Mouse (Mus musculus) liver, embryonic 16.5 days (tissue): Measurements from ENCODE around the gene Sapcd1. TPM values are rescaled to one million over a fixed set of nuclear protein-coding genes. Genes with fewer than 3 reads are reported as not detected.
"Not testable (repeated sequence)": the region's sequence is repeated elsewhere in the genome, so short reads cannot be mapped to it uniquely, and the experiment has no call there.

Experiments
- ATAC-seq: fragments of 200-750 bp; cut with Nextera tagmentation; 2 replicates; pipeline ENCODE4 v1.8.0; 2017; ENCODE audit warnings: low read depth, mild to moderate bottlenecking, moderate number of reproducible peaks, moderate library complexity
- H3K27ac ChIP-seq: fragments of 300-500 bp; sonication (generic); 2 replicates; pipeline ENCODE4 v1.5.1; 2014; ENCODE audit warnings: mild to moderate bottlenecking, low read length
- H3K27me3 ChIP-seq: fragments of 300-500 bp; sonication (generic); 2 replicates; pipeline ENCODE4 v1.6.1; 2014; ENCODE audit warnings: low read depth, low read length, mixed read lengths; ENCODE audit not compliant: control insufficient read depth, insufficient read depth
- H3K36me3 ChIP-seq: fragments of 300-500 bp; sonication (generic); 2 replicates; pipeline ENCODE4 v1.6.1; 2014; ENCODE audit warnings: mild to moderate bottlenecking; ENCODE audit not compliant: control insufficient read depth, insufficient read depth
- H3K4me1 ChIP-seq: fragments of 300-500 bp; sonication (generic); 2 replicates; pipeline ENCODE4 v1.6.1; 2014; ENCODE audit warnings: low read depth, low read length, mixed read lengths; ENCODE audit not compliant: control insufficient read depth
- H3K4me2 ChIP-seq: fragments of 300-500 bp; sonication (generic); 2 replicates; pipeline ENCODE4 v1.6.1; 2014; ENCODE audit warnings: low read depth, low read length, mixed read lengths
- H3K4me3 ChIP-seq: fragments of 300-500 bp; sonication (generic); 2 replicates; pipeline ENCODE4 v1.5.1; 2014; ENCODE audit warnings: low read depth, mild to moderate bottlenecking, low read length
- H3K9ac ChIP-seq: fragments of 300-500 bp; sonication (generic); 2 replicates; pipeline ENCODE4 v1.6.1; 2014; ENCODE audit warnings: low read depth, low read length
- H3K9me3 ChIP-seq: fragments of 300-500 bp; sonication (generic); replicated peaks from 2 replicates; pipeline ENCODE4 v1.6.1; 2016; ENCODE audit warnings: low read length; ENCODE audit not compliant: control insufficient read depth
- WGBS: fragments of 180-500 bp; shearing (Covaris S2); extraction: QIAGEN DNeasy Blood & Tissue Kit; methylation state at CpG from one replicate; pipeline ENCODE4 v1.1.7; 2014; ENCODE audit not compliant: insufficient replicate concordance; 5-methylcytosine and 5-hydroxymethylcytosine counted together
- polyA plus RNA-seq: library from polyadenylated mRNA; unstranded; fragments of >200 nt; fragmentation: Nextera tagmentation; extraction: Ambion mirVana; gene quantifications from 2 replicates; pipeline ENCODE4 v1.2.1, GENCODE M21; 2015

Sapcd1 gene
- polyA plus RNA-seq, 1 experiment from 2014 or later, result 2.6 TPM

GRCm38 (mm10) chr17:35034896-35035295, 7.1 kb upstream of the Sapcd1 start:
- peaks cover 10% of the 10 kb centered on the region for H3K4me1 ChIP-seq
- H3K27ac ChIP-seq, result no peak overlapping the region
- no peak overlapping the region for H3K4me3 ChIP-seq
- 59% methylated on average over 6 of the region's 6 CpGs for WGBS
- no peak overlapping the region for H3K4me2 ChIP-seq
- no peak for ATAC-seq
- no peaks in the 10 kb centered on the region for H3K9me3 ChIP-seq
- H3K9ac ChIP-seq, result no peak overlapping the region
- H3K27me3 ChIP-seq, result no peaks in the 10 kb centered on the region
- no peaks in the 10 kb centered on the region for H3K36me3 ChIP-seq

- H3K27ac ChIP-seq, H3K4me1 ChIP-seq, H3K4me3 ChIP-seq, H3K9ac ChIP-seq, H3K36me3 ChIP-seq, H3K27me3 ChIP-seq, H3K4me2 ChIP-seq, ATAC-seq, H3K9me3 ChIP-seq: not testable (repeated sequence)
- WGBS, result 47% methylated on average over 1 of the region's 1 CpGs
These were observed 5.9 kb upstream of the Sapcd1 start for GRCm38 (mm10) chr17:35033703-35034102.

GRCm38 (mm10) chr17:35032323-35032870, 4.6 kb upstream of the Sapcd1 start:
- no peaks in the 10 kb centered on the region for H3K36me3 ChIP-seq
- H3K27me3 ChIP-seq, result no peaks in the 10 kb centered on the region
- WGBS, result 66% methylated on average over 8 of the region's 8 CpGs
- H3K9me3 ChIP-seq, result no peaks in the 10 kb centered on the region
- no peak overlapping the region for H3K4me3 ChIP-seq
- no peak for ATAC-seq
- no peak overlapping the region for H3K4me2 ChIP-seq
- no peak overlapping the region for H3K27ac ChIP-seq
- H3K9ac ChIP-seq, result no peak overlapping the region
- peaks cover 12% of the 10 kb centered on the region for H3K4me1 ChIP-seq

DNA sequence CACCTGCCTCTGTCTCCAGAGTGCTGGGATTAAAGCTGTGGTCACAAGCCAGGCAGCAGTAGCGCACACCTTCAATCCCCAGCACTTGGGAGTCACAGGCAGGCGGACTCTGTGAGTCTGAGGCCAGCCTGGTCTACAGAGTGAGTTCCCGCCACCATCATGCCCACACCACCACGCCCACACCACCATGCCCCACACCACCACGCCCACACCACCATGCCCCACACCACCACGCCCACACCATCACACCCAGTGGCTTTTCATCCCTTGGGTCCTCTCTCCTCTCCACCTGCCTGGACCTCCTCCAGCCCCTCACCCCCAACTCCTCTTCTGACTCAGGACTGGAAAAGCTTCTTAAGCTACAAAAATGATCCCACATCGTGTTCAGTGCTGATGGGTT, 4.1 kb upstream of the Sapcd1 start:
- Histone ChIP-seq H3K36me3 (no peaks in the 10 kb centered on the region), H3K4me2 (no peak overlapping the region), H3K4me3 (no peak overlapping the region), H3K27me3 (no peaks in the 10 kb centered on the region), H3K4me1 (peaks cover 15% of the 10 kb centered on the region), H3K9ac (no peak overlapping the region), H3K9me3 (no peaks in the 10 kb centered on the region), H3K27ac (no peak overlapping the region)
- 0 out of 2 replicates have a peak, but pooled peaks have one; percentile 44 for ATAC-seq
- 67% methylated on average over 7 of the region's 7 CpGs for WGBS

DNA sequence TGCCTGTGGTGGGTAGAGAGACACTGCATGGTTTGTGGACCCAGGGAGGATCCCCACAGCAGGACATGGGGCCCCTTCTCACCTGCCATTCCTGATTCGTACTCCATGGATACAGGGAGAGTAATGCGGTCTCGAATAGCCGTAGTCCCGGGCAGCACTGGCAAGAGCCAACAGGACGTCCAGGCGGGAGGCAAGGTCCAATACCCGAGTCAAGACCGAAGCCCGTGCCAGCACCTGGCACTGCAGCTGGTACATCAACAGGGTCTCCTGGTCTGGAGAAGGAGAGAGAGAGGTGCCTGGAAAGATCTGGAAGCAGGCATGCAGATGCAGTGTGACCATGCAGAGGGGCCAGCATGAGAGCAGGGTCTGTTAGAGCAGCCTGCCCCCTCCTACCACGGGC, 3.5 kb upstream of the Sapcd1 start:
- ATAC-seq, result no peak
- peaks cover 15% of the 10 kb centered on the region for H3K4me1 ChIP-seq
- no peaks in the 10 kb centered on the region for H3K27me3 ChIP-seq
- H3K9ac ChIP-seq, result no peak overlapping the region
- no peaks in the 10 kb centered on the region for H3K9me3 ChIP-seq
- 85% methylated on average over 11 of the region's 11 CpGs for WGBS
- no peak overlapping the region for H3K27ac ChIP-seq
- no peaks in the 10 kb centered on the region for H3K36me3 ChIP-seq
- H3K4me3 ChIP-seq, result no peak overlapping the region
- no peak overlapping the region for H3K4me2 ChIP-seq

DNA sequence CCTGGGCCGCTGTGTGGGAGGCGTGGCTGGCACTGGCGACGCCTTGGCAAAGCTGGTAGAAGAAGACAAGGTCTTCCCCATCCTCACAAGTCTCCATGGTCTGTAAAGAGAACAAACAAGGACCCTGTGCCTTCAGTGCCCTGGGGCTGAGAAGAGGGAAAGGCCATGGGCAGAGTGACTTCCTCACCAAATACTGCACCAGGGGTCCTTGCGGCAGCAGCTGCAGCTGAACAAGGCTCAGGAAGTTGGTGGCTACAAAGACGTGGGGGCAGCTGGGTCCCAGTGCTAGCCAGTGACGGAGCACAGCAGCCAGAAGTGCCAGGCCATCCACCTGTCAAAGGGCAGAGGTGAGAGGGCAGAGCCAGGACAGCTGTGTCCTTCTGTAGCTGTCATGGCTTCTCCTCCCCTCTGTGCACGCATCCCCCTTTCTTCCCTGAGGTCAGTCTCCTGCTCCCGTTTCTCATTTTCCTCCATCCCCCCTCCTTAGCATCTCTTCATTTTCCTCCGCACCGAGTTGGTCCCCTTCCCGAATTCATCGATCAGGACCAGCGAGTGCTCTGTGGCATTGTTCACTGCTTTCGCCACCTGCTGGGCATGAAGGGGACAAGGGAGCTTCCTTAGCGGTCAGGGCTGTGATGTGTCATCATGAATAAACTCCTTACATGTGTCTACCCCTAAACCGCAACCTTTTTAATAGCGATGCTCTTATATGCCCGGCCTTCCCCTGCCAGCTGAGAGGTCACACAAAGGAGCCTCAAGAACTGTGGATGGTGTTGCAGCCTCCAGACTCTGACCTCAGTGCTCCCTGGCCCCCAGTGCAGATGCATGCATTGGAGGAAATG, 2.1 kb upstream of the Sapcd1 start:
- WGBS, result 31% methylated on average over 19 of the region's 19 CpGs
- Histone ChIP-seq H3K4me3 (no peak overlapping the region), H3K36me3 (no peaks in the 10 kb centered on the region), H3K4me2 (no peak overlapping the region), H3K9ac (no peak overlapping the region), H3K9me3 (no peaks in the 10 kb centered on the region), H3K27me3 (no peaks in the 10 kb centered on the region), H3K4me1 (peaks cover 15% of the 10 kb centered on the region), H3K27ac (no peak overlapping the region)
- no peak for ATAC-seq

- no peak for ATAC-seq
- Histone ChIP-seq H3K36me3 (no peaks in the 10 kb centered on the region), H3K9me3 (no peaks in the 10 kb centered on the region), H3K27ac (no peak overlapping the region), H3K4me1 (peaks cover 24% of the 10 kb centered on the region), H3K4me2 (no peak overlapping the region), H3K4me3 (no peak overlapping the region), H3K9ac (no peak overlapping the region), H3K27me3 (no peaks in the 10 kb centered on the region)
- WGBS, result 63% methylated on average over 2 of the region's 2 CpGs
These were observed 499 bp upstream of the Sapcd1 start for GRCm38 (mm10) chr17:35028315-35028714.

DNA sequence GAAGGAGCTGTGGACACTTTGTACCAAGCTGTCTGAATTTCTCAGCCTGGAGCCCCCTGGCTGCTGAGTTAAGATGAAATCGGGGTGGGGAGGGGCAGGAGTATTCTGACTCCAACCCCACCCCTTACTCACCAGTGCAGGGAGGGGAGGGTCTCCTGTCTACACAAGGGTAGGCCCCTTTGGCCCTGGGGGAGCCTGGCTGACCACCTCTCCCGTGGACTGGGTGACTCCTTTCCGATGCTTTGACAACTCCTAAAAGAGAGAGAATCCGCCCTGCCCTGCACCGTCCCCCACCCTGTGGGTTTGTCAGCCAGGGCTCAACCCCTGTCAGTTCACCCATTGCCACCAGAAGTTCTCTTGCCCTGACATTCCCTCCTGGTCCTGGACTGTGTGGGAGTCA, 1.6 kb downstream of the Sapcd1 start:
- Histone ChIP-seq H3K4me2 (no peak overlapping the region), H3K9me3 (no peaks in the 10 kb centered on the region), H3K9ac (no peak overlapping the region), H3K36me3 (no peaks in the 10 kb centered on the region), H3K27me3 (no peaks in the 10 kb centered on the region), H3K4me3 (no peak overlapping the region), H3K27ac (no peak overlapping the region), H3K4me1 (peaks cover 32% of the 10 kb centered on the region)
- WGBS, result 72% methylated on average over 5 of the region's 5 CpGs
- no peak for ATAC-seq

- no peaks in the 10 kb centered on the region for H3K36me3 ChIP-seq
- H3K27ac ChIP-seq, result no peak overlapping the region
- WGBS, result 39% methylated on average over 8 of the region's 10 CpGs
- no peak for ATAC-seq
- no peak overlapping the region for H3K9ac ChIP-seq
- H3K4me3 ChIP-seq, result no peak overlapping the region
- peaks cover 36% of the 10 kb centered on the region for H3K4me1 ChIP-seq
- H3K9me3 ChIP-seq, result no peaks in the 10 kb centered on the region
- H3K27me3 ChIP-seq, result no peaks in the 10 kb centered on the region
- no peak overlapping the region for H3K4me2 ChIP-seq
These were observed 2.9 kb downstream of the Sapcd1 start for GRCm38 (mm10) chr17:35024691-35025488.
